ENCODE assay signal across 8 mouse cellular contexts in the genomic region with DNA sequence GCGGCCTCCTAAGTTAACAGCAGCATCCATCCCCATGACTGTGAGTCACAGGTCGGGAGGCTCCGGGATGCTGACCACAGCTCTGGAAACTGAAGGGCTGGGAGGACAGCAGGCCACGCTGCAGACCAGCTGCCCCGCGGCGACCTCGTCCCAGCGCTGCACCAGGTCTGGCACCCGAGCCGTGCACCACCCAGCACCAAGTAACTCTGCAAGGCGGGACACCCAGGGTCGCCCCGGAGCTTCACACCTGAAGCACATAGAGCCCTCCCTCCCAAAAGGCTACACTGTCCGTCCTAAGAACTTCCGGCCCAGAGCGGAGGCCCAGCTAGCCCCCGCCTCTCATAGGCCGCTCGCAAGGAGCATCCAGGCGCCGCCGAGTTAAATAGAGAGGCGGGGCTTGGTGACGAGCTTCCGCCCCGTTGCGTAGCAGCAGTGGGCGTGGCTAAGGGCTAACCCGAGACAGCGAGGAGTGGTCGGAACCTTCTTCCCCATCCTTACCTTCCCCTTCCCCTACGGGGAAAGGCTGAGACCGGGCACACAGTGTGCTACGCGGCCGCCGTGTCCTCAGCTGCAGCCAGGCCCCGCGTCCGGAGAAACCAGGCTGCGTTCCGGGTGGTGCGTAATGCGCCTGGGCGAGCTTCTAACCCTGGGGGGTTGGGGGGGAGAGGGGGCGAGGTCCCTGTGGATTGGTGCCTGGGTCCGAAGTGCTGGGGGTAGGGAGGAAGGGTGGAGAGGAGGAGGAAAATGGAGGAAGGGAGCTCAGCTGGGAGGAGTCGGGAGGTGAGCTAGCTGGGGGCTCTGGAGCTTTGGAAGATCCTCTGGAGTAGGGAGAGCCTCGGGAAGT. TPM values are rescaled to one million over a fixed set of nuclear protein-coding genes. Genes with fewer than 3 reads are reported as not detected.
DNase-seq lines count a peak whose midpoint lies in the region; ATAC-seq lines count a peak whose summit lies in the region.

Gene Nabp2, minus strand, starts transcription at position 282 of the 844 bp plus-strand sequence.
Gene Rnf41, plus strand, starts transcription at position 447 of the 844 bp plus-strand sequence.

- peak within 1 kb of the TSS; percentile 91 for H3K4me3 ChIP-seq in intestine, embryonic 14.5 days (ENCODE audit: low read depth, low read length)

- peak within 1 kb of the TSS; percentile 89 for H3K27ac ChIP-seq in intestine, embryonic 14.5 days (ENCODE audit: low read depth)

- peaks cover 37% of the 10 kb centered on the region for H3K36me3 ChIP-seq in intestine, embryonic 14.5 days (ENCODE audit: control insufficient read depth, insufficient read depth, low read length)

- H3K9me3 ChIP-seq in intestine, embryonic 14.5 days (ENCODE audit: control insufficient read depth, low read length): no peaks in the 10 kb centered on the region

- intact Hi-C loops in left cerebral cortex, postnatal 14 days (cut with DNase I): loop anchor here (2.0 kb wide), 1 partner anchor 47 kb away; the partner anchor contains the start of gene Smarcc2

- under 1% methylated on average over 50 of the region's 50 CpGs for WGBS in intestine, embryonic 14.5 days

- peaks cover 28% of the 10 kb centered on the region for H3K4me1 ChIP-seq in intestine, embryonic 14.5 days (replicated peaks; ENCODE audit: control insufficient read depth, insufficient read depth, low read length)

- H3K9ac ChIP-seq in intestine, embryonic 14.5 days (ENCODE audit: low read length): peak within 1 kb of the TSS; percentile 74

- peak within 1 kb of the TSS; percentile 97 for H3K4me2 ChIP-seq in intestine, embryonic 14.5 days (ENCODE audit: low read length)

- H3K27me3 ChIP-seq in intestine, embryonic 14.5 days (replicated peaks; ENCODE audit: control insufficient read depth, insufficient read depth, low read length): no peaks in the 10 kb centered on the region

- peak; percentile 90 for ATAC-seq in intestine, embryonic 14.5 days (replicated peaks; ENCODE audit: low FRiP score, low TSS enrichment, low read depth)

- peak; percentile 97 to 98 for DNase-seq in adrenal gland, adult 18-20 months (ENCODE audit: low spot score in 2 of 2)
- peak; percentile 100 for DNase-seq in embryo, embryonic 11 days
- DNase-seq in gastrocnemius, postnatal 25 days: peak; percentile 94
- DNase-seq in intestine, embryonic 14.5 days (ENCODE audit: low spot score): peak; percentile 98
- DNase-seq in left cerebral cortex, postnatal 14 days (ENCODE audit: low spot score in 2 of 2): peak; percentile 96 to 97
- DNase-seq in mesoderm, embryonic 11.5 days (ENCODE audit: low read depth, low spot score): peak; percentile 98
- peak; percentile 94 to 95 for DNase-seq in right cerebral cortex, postnatal 36 days (ENCODE audit: low spot score in 2 of 2)
- peak; percentile 98 for DNase-seq in yolk sac, embryonic 10.5 days (ENCODE audit: low spot score)

RNA-seq across cellular contexts. Expression of gene Nabp2, which starts in this region (rescaled TPM):
- total RNA-seq in adrenal gland, adult 18-20 months (2021): 10 to 100 TPM; 74.3 to 75.2 TPM
- 10 to 100 TPM; 44.7 to 47.9 TPM for total RNA-seq in gastrocnemius, postnatal 25 days (2021)
- 94.7 and 99.1 TPM in 2 replicates for polyA plus RNA-seq in intestine, embryonic 14.5 days (2014; fragmentation: Nextera tagmentation; extraction: Ambion mirVana)
- 10 to 100 TPM; 88.3 to 92.5 TPM for total RNA-seq in left cerebral cortex, postnatal 14 days (2021)

RNA-seq across cellular contexts. Expression of gene Rnf41, which starts in this region (rescaled TPM):
- total RNA-seq in adrenal gland, adult 18-20 months (2021): 10 to 100 TPM; 40.0 to 42.2 TPM
- 10 to 100 TPM; 10.7 to 11.5 TPM for total RNA-seq in gastrocnemius, postnatal 25 days (2021)
- 30.5 and 36.0 TPM in 2 replicates for polyA plus RNA-seq in intestine, embryonic 14.5 days (2014; fragmentation: Nextera tagmentation; extraction: Ambion mirVana)
- total RNA-seq in left cerebral cortex, postnatal 14 days (2021): 10 to 100 TPM; 75.0 to 77.2 TPM

Comparison
In these comparisons a context has a peak if more than half of its experiments do, and no peak if none do; other contexts are left out.
1. Peak in every context shown above with its lines: DNase-seq, ATAC-seq, H3K4me3 ChIP-seq and H3K27ac ChIP-seq.